Mouse (Mus musculus) lung, embryonic 16.5 days (tissue): Measurements from ENCODE around the gene Xiap. TPM values are rescaled to one million over a fixed set of nuclear protein-coding genes. Genes with fewer than 3 reads are reported as not detected.

ENCODE experiments used
- ATAC-seq: fragments of 200-750 bp; cut with Nextera tagmentation; 2 replicates; pipeline ENCODE4 v1.8.0; 2017; ENCODE audit warnings: low read depth, mild to moderate bottlenecking, moderate library complexity
- H3K27ac ChIP-seq: fragments of 300-500 bp; sonication (generic); 2 replicates; pipeline ENCODE4 v1.5.1; 2014; ENCODE audit warnings: mild to moderate bottlenecking, control low read depth, low read length
- H3K27me3 ChIP-seq: fragments of 300-500 bp; sonication (generic); 2 replicates; pipeline ENCODE4 v1.6.1; 2014; ENCODE audit warnings: low read depth, low read length, mixed read lengths; ENCODE audit not compliant: control insufficient read depth, insufficient read depth
- H3K36me3 ChIP-seq: fragments of 300-500 bp; sonication (generic); 2 replicates; pipeline ENCODE4 v1.6.1; 2014; ENCODE audit warnings: low read length; ENCODE audit not compliant: control insufficient read depth, insufficient read depth
- H3K4me1 ChIP-seq: fragments of 300-500 bp; sonication (generic); replicated peaks from 2 replicates; pipeline ENCODE4 v1.6.1; 2014; ENCODE audit warnings: low read length, mixed read lengths; ENCODE audit not compliant: control insufficient read depth, insufficient read depth
- H3K4me2 ChIP-seq: fragments of 300-500 bp; sonication (generic); 2 replicates; pipeline ENCODE4 v1.6.1; 2014; ENCODE audit warnings: low read depth, low read length, control low read depth
- H3K4me3 ChIP-seq: fragments of 300-500 bp; sonication (generic); 2 replicates; pipeline ENCODE4 v1.5.1; 2014; ENCODE audit warnings: mild to moderate bottlenecking, low read length, control low read depth
- H3K9ac ChIP-seq: fragments of 300-500 bp; sonication (generic); 2 replicates; pipeline ENCODE4 v1.6.1; 2014; ENCODE audit warnings: low read length, control low read depth
- H3K9me3 ChIP-seq: fragments of 300-500 bp; sonication (generic); 2 replicates; pipeline ENCODE4 v1.6.1; 2016; ENCODE audit warnings: low read length; ENCODE audit not compliant: control insufficient read depth
- WGBS: fragments of 180-500 bp; shearing (Covaris S2); extraction: QIAGEN DNeasy Blood & Tissue Kit; methylation state at CpG from one replicate; pipeline ENCODE4 v1.1.7; 2014; 5-methylcytosine and 5-hydroxymethylcytosine counted together
- polyA plus RNA-seq: library from polyadenylated mRNA; unstranded; fragments of >200 nt; fragmentation: Nextera tagmentation; extraction: Ambion mirVana; gene quantifications from 2 replicates; pipeline ENCODE4 v1.2.1, GENCODE M21; 2015

Xiap gene
- polyA plus RNA-seq, 1 experiment from 2014 or later, result 18.5 TPM

- Histone ChIP-seq H3K4me2 (no peak overlapping the region), H3K4me1 (peaks cover 3% of the 10 kb centered on the region; the same call in 1 of the 2 replicates), H3K27me3 (no peaks in the 10 kb centered on the region), H3K9ac (no peak overlapping the region), H3K9me3 (no peaks in the 10 kb centered on the region), H3K36me3 (no peaks in the 10 kb centered on the region), H3K4me3 (no peak overlapping the region), H3K27ac (peak overlapping the region; percentile 66)
- ATAC-seq, result peak; percentile 23; the same call in 1 of the 2 replicates
- WGBS, result 60% methylated on average over 7 of the region's 7 CpGs
Observed at GRCm38 (mm10) chrX:42033911-42034310, 25.6 kb upstream of the Xiap start.

GRCm38 (mm10) chrX:42039481-42039880, 20.0 kb upstream of the Xiap start:
- Histone ChIP-seq H3K4me3 (no peak overlapping the region), H3K9ac (no peak overlapping the region), H3K4me1 (no peaks in the 10 kb centered on the region), H3K27ac (no peak overlapping the region), H3K9me3 (no peaks in the 10 kb centered on the region), H3K36me3 (no peaks in the 10 kb centered on the region), H3K27me3 (no peaks in the 10 kb centered on the region), H3K4me2 (no peak overlapping the region)
- 82% methylated on average over 5 of the region's 6 CpGs for WGBS
- ATAC-seq, result no peak

- no peak for ATAC-seq
- H3K4me3 ChIP-seq, result no peak overlapping the region
- H3K27me3 ChIP-seq, result no peaks in the 10 kb centered on the region
- no peaks in the 10 kb centered on the region for H3K36me3 ChIP-seq
- H3K9me3 ChIP-seq, result no peaks in the 10 kb centered on the region
- H3K27ac ChIP-seq, result no peak overlapping the region
- no peaks in the 10 kb centered on the region for H3K4me1 ChIP-seq
- 52% methylated on average over 7 of the region's 7 CpGs for WGBS
- no peak overlapping the region for H3K9ac ChIP-seq
- H3K4me2 ChIP-seq, result no peak overlapping the region
Observed at GRCm38 (mm10) chrX:42044935-42045334, 14.5 kb upstream of the Xiap start.

- Histone ChIP-seq H3K27me3 (no peaks in the 10 kb centered on the region), H3K4me3 (no peak overlapping the region), H3K27ac (peak overlapping the region; percentile 93), H3K9me3 (no peaks in the 10 kb centered on the region), H3K36me3 (no peaks in the 10 kb centered on the region), H3K9ac (no peak overlapping the region), H3K4me2 (0 out of 2 replicates have a peak overlapping the region, but pooled peaks have one; percentile 17), H3K4me1 (no peaks in the 10 kb centered on the region)
- WGBS, result 48% methylated on average over 5 of the region's 5 CpGs
- ATAC-seq, result peak; percentile 91
Observed at GRCm38 (mm10) chrX:42050652-42051643, 8.5 kb upstream of the Xiap start.

GRCm38 (mm10) chrX:42057012-42057411, 2.5 kb upstream of the Xiap start:
- no peak overlapping the region for H3K4me2 ChIP-seq
- H3K9me3 ChIP-seq, result no peaks in the 10 kb centered on the region
- H3K4me3 ChIP-seq, result no peak overlapping the region
- no peaks in the 10 kb centered on the region for H3K36me3 ChIP-seq
- H3K9ac ChIP-seq, result no peak overlapping the region
- no peak overlapping the region for H3K27ac ChIP-seq
- 55% methylated on average over 5 of the region's 5 CpGs for WGBS
- no peak for ATAC-seq
- H3K4me1 ChIP-seq, result 0 out of 2 replicates have a peak, but pooled peaks cover 3% of the 10 kb centered on the region
- no peaks in the 10 kb centered on the region for H3K27me3 ChIP-seq

- H3K4me1 ChIP-seq, result 0 out of 2 replicates have a peak, but pooled peaks cover 3% of the 10 kb centered on the region
- H3K4me3 ChIP-seq, result no peak overlapping the region
- H3K27ac ChIP-seq, result peak overlapping the region; percentile 22; the same call in 1 of the 2 replicates
- ATAC-seq, result no peak
- no peaks in the 10 kb centered on the region for H3K36me3 ChIP-seq
- no peak overlapping the region for H3K4me2 ChIP-seq
- WGBS, result 72% methylated on average over 4 of the region's 4 CpGs
- H3K9ac ChIP-seq, result no peak overlapping the region
- H3K27me3 ChIP-seq, result no peaks in the 10 kb centered on the region
- H3K9me3 ChIP-seq, result no peaks in the 10 kb centered on the region
Observed at GRCm38 (mm10) chrX:42057873-42058272, 1.6 kb upstream of the Xiap start.

GRCm38 (mm10) chrX:42063621-42064020, 4.1 kb downstream of the Xiap start:
- 46% methylated on average over 1 of the region's 1 CpGs for WGBS
- ATAC-seq, result no peak

GRCm38 (mm10) chrX:42065086-42065485, 5.6 kb downstream of the Xiap start:
- Histone ChIP-seq H3K9me3 (no peaks in the 10 kb centered on the region), H3K4me1 (0 out of 2 replicates have a peak, but pooled peaks cover 2% of the 10 kb centered on the region), H3K9ac (no peak overlapping the region), H3K4me2 (no peak overlapping the region), H3K4me3 (no peak overlapping the region), H3K27ac (no peak overlapping the region), H3K27me3 (no peaks in the 10 kb centered on the region), H3K36me3 (no peaks in the 10 kb centered on the region)
- WGBS, result 69% methylated on average over 6 of the region's 6 CpGs
- no peak for ATAC-seq

More at GRCm38 (mm10) chrX:42063621-42064020, 4.1 kb downstream of the Xiap start:
- Histone ChIP-seq H3K9me3 (no peaks in the 10 kb centered on the region), H3K4me1 (0 out of 2 replicates have a peak, but pooled peaks cover 2% of the 10 kb centered on the region), H3K36me3 (no peaks in the 10 kb centered on the region), H3K27ac (no peak overlapping the region), H3K9ac (no peak overlapping the region), H3K27me3 (no peaks in the 10 kb centered on the region), H3K4me2 (no peak overlapping the region), H3K4me3 (no peak overlapping the region)

- WGBS, result 81% methylated on average over 1 of the region's 1 CpGs
- no peak for ATAC-seq
- no peak overlapping the region for H3K9ac ChIP-seq
- H3K4me2 ChIP-seq, result no peak overlapping the region
- H3K4me3 ChIP-seq, result no peak overlapping the region
- no peaks in the 10 kb centered on the region for H3K27me3 ChIP-seq
- no peak overlapping the region for H3K27ac ChIP-seq
- H3K36me3 ChIP-seq, result no peaks in the 10 kb centered on the region
- no peaks in the 10 kb centered on the region for H3K9me3 ChIP-seq
- peaks cover 2% of the 10 kb centered on the region; the same call in 1 of the 2 replicates for H3K4me1 ChIP-seq
Observed at GRCm38 (mm10) chrX:42066771-42067170, 7.3 kb downstream of the Xiap start.
